Mouse (Mus musculus) lung, postnatal 0 days (tissue): ENCODE results near the gene Skint8.

ENCODE experiments used
- CTCF ChIP-seq: IDR thresholded peaks from 2 replicates; pipeline ENCODE4 v1.5.1; 2016; ENCODE audit warnings: antibody characterized with exemption, mild to moderate bottlenecking
- EP300 ChIP-seq: IDR thresholded peaks from 2 replicates; pipeline ENCODE4 v1.6.1; 2016; ENCODE audit warnings: antibody characterized with exemption, mild to moderate bottlenecking, control low read depth

DNA sequence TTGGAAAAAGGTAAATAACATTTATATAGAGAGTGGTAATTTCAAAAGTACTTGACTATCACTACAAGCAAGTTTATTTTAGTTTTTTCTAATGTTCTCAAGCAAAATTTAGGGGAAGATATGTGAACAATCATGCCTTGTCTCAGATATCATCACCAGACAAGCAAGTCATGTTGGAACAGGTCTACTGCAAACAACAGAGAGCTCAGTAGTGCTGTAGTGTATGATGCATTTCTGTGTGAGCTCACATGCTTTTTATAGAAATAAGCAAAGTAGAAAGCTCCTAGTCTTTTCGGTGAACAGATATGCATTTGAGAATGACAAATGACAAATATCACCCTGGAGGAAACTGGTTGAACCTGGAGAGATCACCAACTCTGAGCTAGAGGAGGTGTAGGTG lies at the start of gene Skint8:
- TF ChIP-seq CTCF, result no peak
- TF ChIP-seq EP300, result no peak
